Comparison of ENCODE assay signal across 21 mouse cellular contexts in genomic region chr8:66865120-66865519, GRCm38 (mm10). TPM values are rescaled to one million over a fixed set of nuclear protein-coding genes. Genes with fewer than 3 reads are reported as not detected.
DNase-seq lines count a peak whose midpoint lies in the region; TF ChIP-seq lines count a peak whose summit lies in the region.
"Had no signal": no experiment of that assay in that cellular context is flagged by ENCODE, and none has a peak within 500 bp of the region (broad histone marks: within the 10 kb centered on the region; RNA-seq: fewer than 3 reads in every experiment).

No protein-coding gene starts in this region.

- H3K27me3 ChIP-seq in ES-Bruce4 (ENCODE audit: control insufficient read depth, insufficient read depth, low read length, poor library complexity, severe bottlenecking): no peaks in the 10 kb centered on the region
- H3K27me3 ChIP-seq: CH12.LX; embryonic facial prominence, embryonic 12.5 days; forebrain, embryonic 13.5 days; forebrain, embryonic 15.5 days had no signal

- no peak for TF ChIP-seq POLR2A in ES-Bruce4 (IDR thresholded peaks at IDR 0.05; ENCODE audit: insufficient read depth, low read length)

- H3K4me1 ChIP-seq in ES-Bruce4 (ENCODE audit: control insufficient read depth, insufficient read depth, low read length) (peaks cover 3% of the 10 kb centered on the region), ES-E14 (ENCODE audit: control insufficient read depth in 2 of 2, insufficient read depth in 2 of 2, low read length in 2 of 2, poor library complexity in 1 of 2) (peaks cover 1 to 6% of the 10 kb centered on the region in 2 experiments)

- TF ChIP-seq EP300 in ES-Bruce4 (IDR thresholded peaks at IDR 0.05; ENCODE audit: insufficient read depth, low read depth, low read length): 0 out of 2 replicates have a peak, but pooled peaks have one; percentile 26

- H3K9me3 ChIP-seq in ES-Bruce4 (replicated peaks; ENCODE audit: control insufficient read depth, insufficient read depth, low read length, poor library complexity, severe bottlenecking) (no peaks in the 10 kb centered on the region), ES-E14 (ENCODE audit: control insufficient read depth, insufficient read depth, low read depth, low read length) (no peaks in the 10 kb centered on the region)
- H3K9me3 ChIP-seq: embryonic facial prominence, embryonic 10.5 days; embryonic facial prominence, embryonic 12.5 days; forebrain, embryonic 13.5 days; forebrain, embryonic 15.5 days had no signal

- no peak overlapping the region for H3K9ac ChIP-seq in ES-Bruce4 (ENCODE audit: low read depth, poor library complexity, severe bottlenecking)
- no peak overlapping the region for H3K9ac ChIP-seq in ES-E14 (ENCODE audit: insufficient read depth, low read depth, low read length, poor library complexity, severe bottlenecking)
- H3K9ac ChIP-seq: embryonic facial prominence, embryonic 12.5 days; forebrain, embryonic 13.5 days; forebrain, embryonic 15.5 days; forebrain, postnatal 0 days had no signal

- H3K36me3 ChIP-seq in ES-Bruce4 (ENCODE audit: control insufficient read depth, insufficient read depth, low read length, poor library complexity, severe bottlenecking): peaks cover 52% of the 10 kb centered on the region
- H3K36me3 ChIP-seq in ES-E14 (ENCODE audit: control insufficient read depth, insufficient read depth, low read length, poor library complexity, severe bottlenecking): no peaks in the 10 kb centered on the region
- H3K36me3 ChIP-seq: embryonic facial prominence, embryonic 12.5 days had no signal

- H3K27ac ChIP-seq in ES-Bruce4 (ENCODE audit: insufficient read depth, low read length) (peak overlapping the region; percentile 72), ES-E14 (ENCODE audit: insufficient read depth, low read depth, low read length, poor library complexity, severe bottlenecking) (no peak overlapping the region)
- H3K27ac ChIP-seq: embryonic facial prominence, embryonic 10.5 days; embryonic facial prominence, embryonic 12.5 days; forebrain, embryonic 13.5 days; forebrain, embryonic 15.5 days had no signal

- H3K4me3 ChIP-seq in ES-Bruce4 (ENCODE audit: low read depth, low read length) (no peak overlapping the region), ES-E14 (ENCODE audit: insufficient read depth in 1 of 2, low read depth in 1 of 2, low read length in 2 of 2, poor library complexity in 1 of 2, severe bottlenecking in 1 of 2) (no peak overlapping the region)
- H3K4me3 ChIP-seq: embryonic facial prominence, embryonic 10.5 days; embryonic facial prominence, embryonic 12.5 days; forebrain, embryonic 13.5 days; forebrain, embryonic 15.5 days had no signal

- TF ChIP-seq CTCF in ES-Bruce4 (IDR thresholded peaks at IDR 0.05; ENCODE audit: low read depth, low read length): no peak

- DNase-seq in ES-E14 (ENCODE audit: low read depth, low spot score) (peak; percentile 34), ZHBTc4 (ENCODE audit: low read depth, low spot score) (peak; percentile 75)
- no peak for DNase-seq in lung, postnatal 4 days
- no peak for DNase-seq in heart, adult 18-20 months
- DNase-seq in thymus, postnatal 0 days (ENCODE audit: low spot score): no peak
- DNase-seq: adrenal gland, adult 2 months; adrenal gland, postnatal 10 days; adrenal gland, postnatal 25 days; B cell, adult 2 months; cerebellum, adult 11-12 months; cerebellum, adult 2 months; cerebellum, adult 9-10 months; cerebellum, postnatal 10 days; cerebellum, postnatal 25 days; forebrain, postnatal 0 days had no signal

- in situ Hi-C loops in ES-E14 (cut with MboI; ENCODE audit: low sequenced_read_pairs in 2 of 2, unreplicated experiment in 2 of 2): no loop called here

TF ChIP-seq in ES-E14, 5 proteins besides CTCF, POLR2A, EP300 and RAD21:
- TF ChIP-seq ZC3H11A (IDR thresholded peaks at IDR 0.05; ENCODE audit: borderline replicate concordance, low read depth, low read length) (no peak), CHD2 (IDR thresholded peaks at IDR 0.05; ENCODE audit: low read depth, low read length) (no peak), HCFC1 (IDR thresholded peaks at IDR 0.05; ENCODE audit: borderline replicate concordance, insufficient read depth, low read length) (no peak), MAFK (IDR thresholded peaks at IDR 0.05; ENCODE audit: insufficient read depth, low read depth, low read length) (0 out of 2 replicates have a peak, but pooled peaks have one; percentile 36), ZNF384 (IDR thresholded peaks at IDR 0.05; ENCODE audit: low read depth, low read length) (peak; percentile 93)

RNA-seq across cellular contexts. Expression of gene Naf1, which starts 5.1 kb away (rescaled TPM):
- polyA plus RNA-seq in ES-Bruce4 (2011; ENCODE audit: insufficient read depth, insufficient read length, low read depth, missing spikeins): 52.9 and 59.6 TPM in 2 replicates
- 11.7 and 13.7 TPM in 2 replicates for total RNA-seq in ES-E14 (2012; rRNA removed)
- total RNA-seq in heart, adult 18-20 months (2021): 1 to 10 TPM; 5.0 to 6.3 TPM
- polyA plus RNA-seq in thymus, postnatal 0 days (2015; fragmentation: Nextera tagmentation; extraction: Ambion mirVana): 4.6 and 5.0 TPM in 2 replicates

Comparison
In these comparisons a context has a peak if more than half of its experiments do, and no peak if none do; other contexts are left out.
1. DNase-seq: peak in ES-E14 (single experiment) and ZHBTc4 (single experiment); none in lung, postnatal 4 days (0 of 2), heart, adult 18-20 months (0 of 2) and thymus, postnatal 0 days (single experiment).